Mouse (Mus musculus) embryonic facial prominence, embryonic 14.5 days (tissue): ENCODE measurements around the gene Slc9b2. TPM values are rescaled to one million over a fixed set of nuclear protein-coding genes. Genes with fewer than 3 reads are reported as not detected.

Experiments
- ATAC-seq: fragments of 200-750 bp; cut with Nextera tagmentation; 2 replicates; pipeline ENCODE4 v1.8.0; 2017; ENCODE audit warnings: low read depth, moderate number of reproducible peaks, moderate TSS enrichment
- DNase-seq: peaks from one replicate; pipeline ENCODE4 v3.0.0-alpha.2; 2015; ENCODE audit warnings: low spot score
- H3K27ac ChIP-seq: fragments of 300-500 bp; sonication (generic); replicated peaks from 2 replicates; pipeline ENCODE4 v1.5.1; 2014; ENCODE audit warnings: low read depth, mild to moderate bottlenecking, low read length, moderate library complexity
- H3K27me3 ChIP-seq: fragments of 300-500 bp; sonication (generic); replicated peaks from 2 replicates; pipeline ENCODE4 v1.6.1; 2014; ENCODE audit warnings: low read length; ENCODE audit not compliant: control insufficient read depth, insufficient read depth
- H3K36me3 ChIP-seq: fragments of 300-500 bp; sonication (generic); 2 replicates; pipeline ENCODE4 v1.6.1; 2014; ENCODE audit warnings: low read length, mixed read lengths; ENCODE audit not compliant: control insufficient read depth, insufficient read depth
- H3K4me1 ChIP-seq: fragments of 300-500 bp; sonication (generic); 2 replicates; pipeline ENCODE4 v1.6.1; 2014; ENCODE audit warnings: antibody characterized with exemption, low read length; ENCODE audit not compliant: control insufficient read depth, insufficient read depth
- H3K4me2 ChIP-seq: fragments of 300-500 bp; sonication (generic); 2 replicates; pipeline ENCODE4 v1.6.1; 2014; ENCODE audit warnings: low read depth, mild to moderate bottlenecking, low read length, moderate library complexity, mixed read lengths
- H3K4me3 ChIP-seq: fragments of 300-500 bp; sonication (generic); 2 replicates; pipeline ENCODE4 v1.5.1; 2014; ENCODE audit warnings: low read depth, mild to moderate bottlenecking, low read length
- H3K9ac ChIP-seq: fragments of 300-500 bp; sonication (generic); 2 replicates; pipeline ENCODE4 v1.6.1; 2014; ENCODE audit warnings: low read depth, mild to moderate bottlenecking, low read length, moderate library complexity, mixed read lengths
- H3K9me3 ChIP-seq: fragments of 300-500 bp; sonication (generic); 2 replicates; pipeline ENCODE4 v1.6.1; 2016; ENCODE audit warnings: low read length; ENCODE audit not compliant: control insufficient read depth
- WGBS: fragments of 180-500 bp; shearing (Covaris S2); extraction: QIAGEN DNeasy Blood & Tissue Kit; methylation state at CpG from one replicate; pipeline ENCODE4 v1.1.7; 2014; 5-methylcytosine and 5-hydroxymethylcytosine counted together
- polyA plus RNA-seq: library from polyadenylated mRNA; unstranded; fragments of >200 nt; fragmentation: Nextera tagmentation; extraction: Ambion mirVana; gene quantifications from 2 replicates; pipeline ENCODE4 v1.2.1, GENCODE M21; 2014

Gene Slc9b2
- polyA plus RNA-seq, 1 experiment from 2014 or later: 4.2 TPM

GRCm38 (mm10) chr3:135351857-135352256, 44.4 kb downstream of the Slc9b2 start:
- no peak overlapping the region for H3K27ac ChIP-seq
- no peak overlapping the region for H3K9ac ChIP-seq
- H3K4me3 ChIP-seq: no peak overlapping the region
- DNase-seq: no peak
- H3K9me3 ChIP-seq: no peaks in the 10 kb centered on the region
- H3K27me3 ChIP-seq: no peaks in the 10 kb centered on the region
- ATAC-seq: no peak
- H3K36me3 ChIP-seq: no peaks in the 10 kb centered on the region
- WGBS: 89% methylated on average over 3 of the region's 3 CpGs
- H3K4me2 ChIP-seq: no peak overlapping the region
- no peaks in the 10 kb centered on the region for H3K4me1 ChIP-seq

GRCm38 (mm10) chr3:135357394-135357793, 49.9 kb downstream of the Slc9b2 start:
- no peaks in the 10 kb centered on the region for H3K36me3 ChIP-seq
- H3K9me3 ChIP-seq: no peaks in the 10 kb centered on the region
- H3K4me2 ChIP-seq: no peak overlapping the region
- ATAC-seq (no peak), DNase-seq (no peak)
- no peak overlapping the region for H3K9ac ChIP-seq
- no peak overlapping the region for H3K27ac ChIP-seq
- no peaks in the 10 kb centered on the region for H3K4me1 ChIP-seq
- no peaks in the 10 kb centered on the region for H3K27me3 ChIP-seq
- 89% methylated on average over 4 of the region's 4 CpGs for WGBS
- H3K4me3 ChIP-seq: no peak overlapping the region

DNA sequence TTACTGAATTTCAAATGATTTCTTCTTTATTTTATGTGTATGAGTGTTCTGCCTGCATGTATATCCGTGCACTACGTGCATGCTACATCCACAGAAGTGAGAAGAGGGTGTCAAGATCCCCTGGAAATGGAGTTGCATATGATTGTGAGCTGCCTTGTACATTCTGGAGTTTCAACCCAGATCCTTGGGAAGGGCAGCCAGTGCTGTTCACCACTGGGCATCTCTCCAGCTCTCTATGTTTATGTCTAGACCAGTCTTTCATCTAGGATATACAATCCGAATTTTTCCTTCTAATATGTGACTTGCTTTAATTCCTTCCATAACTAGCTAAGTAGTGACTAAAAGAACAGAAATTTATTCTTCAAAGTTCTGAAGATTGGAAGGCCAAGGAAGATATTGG, 68.3 kb downstream of the Slc9b2 start:
- H3K9ac ChIP-seq: no peak overlapping the region
- no peak overlapping the region for H3K27ac ChIP-seq
- H3K4me2 ChIP-seq: no peak overlapping the region
- H3K4me3 ChIP-seq: no peak overlapping the region
- no peaks in the 10 kb centered on the region for H3K4me1 ChIP-seq
- ATAC-seq (no peak), DNase-seq (peak; percentile 13)
- no peaks in the 10 kb centered on the region for H3K9me3 ChIP-seq
- H3K36me3 ChIP-seq: no peaks in the 10 kb centered on the region
- 77% methylated on average over 3 of the region's 3 CpGs for WGBS
- H3K27me3 ChIP-seq: no peaks in the 10 kb centered on the region

- Histone ChIP-seq H3K36me3 (no peaks in the 10 kb centered on the region), H3K4me2 (no peak overlapping the region), H3K9me3 (no peaks in the 10 kb centered on the region), H3K4me3 (no peak overlapping the region), H3K4me1 (no peaks in the 10 kb centered on the region), H3K27ac (no peak overlapping the region), H3K27me3 (no peaks in the 10 kb centered on the region), H3K9ac (no peak overlapping the region)
- no peak for DNase-seq
- WGBS: 77% methylated on average over 10 of the region's 10 CpGs
- no peak for ATAC-seq
Measured at GRCm38 (mm10) chr3:135377445-135377844, 69.9 kb downstream of the Slc9b2 start.

- WGBS: 90% methylated on average over 4 of the region's 4 CpGs
- H3K9ac ChIP-seq: no peak overlapping the region
- no peak overlapping the region for H3K27ac ChIP-seq
- ATAC-seq: no peak
- no peaks in the 10 kb centered on the region for H3K36me3 ChIP-seq
- H3K4me3 ChIP-seq: no peak overlapping the region
- H3K27me3 ChIP-seq: no peaks in the 10 kb centered on the region
- no peak for DNase-seq
- H3K9me3 ChIP-seq: no peaks in the 10 kb centered on the region
- H3K4me2 ChIP-seq: no peak overlapping the region
- no peaks in the 10 kb centered on the region for H3K4me1 ChIP-seq
Measured at GRCm38 (mm10) chr3:135379868-135380267, 72.4 kb downstream of the Slc9b2 start.

DNA sequence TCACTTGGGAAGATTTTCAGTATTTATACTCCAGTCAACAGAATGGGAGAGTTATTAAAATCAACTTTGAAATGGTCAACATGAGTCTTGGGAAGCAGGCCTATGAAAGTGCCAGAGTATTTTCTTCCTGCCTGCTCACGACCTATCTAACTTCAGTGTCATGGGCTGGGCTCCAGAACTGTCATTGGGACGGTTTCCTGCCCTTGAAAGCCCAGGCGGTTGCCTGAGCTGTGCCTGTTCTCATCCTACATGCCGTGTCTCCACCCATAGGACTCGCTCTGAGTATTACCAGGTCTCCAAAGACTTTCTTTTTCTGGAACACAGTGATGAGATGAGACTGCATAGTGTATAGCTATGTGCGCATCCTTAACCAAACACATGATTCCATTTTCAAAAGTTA, 85.7 kb downstream of the Slc9b2 start:
- Histone ChIP-seq H3K9ac (no peak overlapping the region), H3K4me1 (peaks cover 9% of the 10 kb centered on the region), H3K9me3 (no peaks in the 10 kb centered on the region), H3K27ac (no peak overlapping the region), H3K36me3 (no peaks in the 10 kb centered on the region), H3K4me3 (no peak overlapping the region), H3K4me2 (no peak overlapping the region), H3K27me3 (no peaks in the 10 kb centered on the region)
- DNase-seq: no peak
- ATAC-seq: no peak
- 75% methylated on average over 6 of the region's 6 CpGs for WGBS

Other genes with a start within 250 kb of the Slc9b2 start
- gene Cenpe, start 95.2 kb upstream of the Slc9b2 start, polyA plus RNA-seq: 24.2 and 27.1 TPM in 2 replicates
- 9.4 and 11.1 TPM in 2 replicates for gene Bdh2, start 26.5 kb upstream of the Slc9b2 start, polyA plus RNA-seq
- 0.20 and 0.22 TPM in 2 replicates for gene Slc9b1, start 40.3 kb downstream of the Slc9b2 start, polyA plus RNA-seq
- 41.0 and 43.8 TPM in 2 replicates for gene Cisd2, start 116.2 kb downstream of the Slc9b2 start, polyA plus RNA-seq
- 506 and 518 TPM in 2 replicates for gene Ube2d3, start 130.4 kb downstream of the Slc9b2 start, polyA plus RNA-seq
- 7.9 and 8.1 TPM in 2 replicates for gene Manba, start 177.9 kb downstream of the Slc9b2 start, polyA plus RNA-seq